Mouse (Mus musculus) adrenal gland, postnatal 10 days (tissue): ENCODE data around the gene Csf2ra. TPM values are rescaled to one million over a fixed set of nuclear protein-coding genes. Genes with fewer than 3 reads are reported as not detected.
"Not testable (repeated sequence)": the region's sequence is repeated elsewhere in the genome, so short reads cannot be mapped to it uniquely, and the experiment has no call there.

Experiments used
- DNase-seq: peaks from one replicate; pipeline ENCODE4 v3.0.0; 2021; ENCODE audit warnings: mixed read lengths
- total RNA-seq, 2 experiments: library from RNA; stranded (reverse); gene quantifications; 2 replicates each; pipeline ENCODE4 v1.2.3; 2021

The Csf2ra gene
- total RNA-seq, 2 experiments from 2014 or later: 14.8 to 24.7 TPM

DNA sequence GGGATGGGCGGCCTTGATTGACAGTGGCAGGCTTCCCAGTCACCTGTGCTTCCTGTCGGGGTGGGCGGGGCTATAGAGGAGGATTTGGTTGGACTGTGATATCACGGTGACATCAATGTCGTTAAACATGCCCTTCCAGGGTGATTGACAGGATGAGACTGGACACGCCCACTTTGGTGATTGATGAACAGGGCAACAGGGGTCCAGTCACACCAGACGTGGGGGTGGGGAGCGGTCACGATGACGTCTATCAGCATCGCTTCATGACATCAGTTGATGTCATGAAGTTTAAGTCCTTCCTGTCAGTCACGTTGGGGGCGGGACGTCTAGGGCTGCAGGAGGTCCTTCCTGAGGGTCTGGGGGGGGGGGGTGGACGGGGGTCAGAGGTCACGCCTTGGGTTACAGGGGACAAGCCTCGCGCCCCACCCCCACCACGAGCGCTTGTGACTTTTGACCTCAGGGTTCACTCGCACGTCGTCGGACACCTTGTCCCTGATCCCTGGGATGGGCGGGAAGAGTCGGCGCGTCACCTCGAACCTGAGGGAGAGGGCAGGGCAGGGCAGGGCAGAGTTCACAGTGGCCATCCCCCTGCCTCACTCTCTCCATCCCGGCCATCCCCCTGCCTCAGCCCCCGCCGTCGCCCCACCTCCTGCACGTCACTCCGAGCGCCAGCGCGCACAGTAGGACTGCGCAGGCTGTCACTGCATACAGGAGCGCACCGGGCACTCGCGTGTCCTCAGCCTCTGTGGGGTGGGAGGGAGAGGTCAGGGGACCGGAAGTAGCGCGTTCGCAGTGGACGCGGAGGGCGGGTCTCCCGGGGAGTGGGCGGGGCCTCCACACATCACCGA lies 3.3 kb downstream of the Csf2ra start:
- DNase-seq: peak; percentile 10

DNA sequence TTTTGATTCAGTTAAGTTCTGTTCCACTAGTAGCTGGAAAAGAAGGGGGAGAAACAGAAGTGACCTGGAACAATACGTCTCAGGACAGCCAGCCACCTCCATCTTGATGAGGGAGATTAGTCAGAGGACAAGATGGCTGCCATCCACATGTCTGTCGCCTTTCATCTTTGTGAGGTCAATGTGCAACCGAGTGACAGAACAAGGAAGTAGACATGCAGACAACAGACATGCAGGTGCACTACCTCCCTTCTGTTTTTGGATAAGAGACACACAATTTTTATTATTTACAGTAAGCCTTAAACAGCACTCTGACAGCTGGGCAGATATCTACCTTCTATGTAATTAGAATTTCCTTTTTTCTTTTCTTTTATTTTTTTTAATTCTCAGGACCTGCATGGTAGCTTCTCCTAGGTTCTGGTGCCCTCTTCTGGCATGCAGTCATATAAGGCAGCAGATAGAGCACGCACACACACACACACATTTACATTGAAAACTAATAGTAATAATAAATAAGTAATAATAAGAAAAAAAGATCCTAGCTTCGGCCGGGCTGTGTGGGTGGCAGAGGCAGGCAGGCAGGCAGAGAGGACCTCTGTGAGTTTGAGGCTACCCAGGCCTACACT lies 4.4 kb downstream of the Csf2ra start:
- no peak for DNase-seq

DNA sequence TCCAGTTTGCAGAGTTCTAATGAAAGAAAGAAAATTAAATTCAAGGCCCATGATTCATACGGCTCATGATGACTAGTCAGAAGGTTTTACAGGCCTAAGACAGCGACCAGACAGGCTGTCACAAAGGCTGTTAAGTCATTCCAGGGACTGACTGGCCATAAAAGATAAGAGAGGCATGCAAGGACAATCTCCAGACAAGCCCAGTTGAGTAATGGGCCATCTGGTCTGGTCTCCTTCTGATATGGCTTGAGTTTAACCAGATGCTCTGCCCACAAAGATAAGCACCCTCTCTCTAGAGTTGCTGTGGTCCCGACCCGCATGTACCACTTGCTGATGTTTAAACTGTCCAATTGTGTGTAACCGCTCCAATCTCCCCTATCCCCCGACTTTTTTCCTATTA lies 20.7 kb downstream of the Csf2ra start:
- not testable (repeated sequence) for DNase-seq

DNA sequence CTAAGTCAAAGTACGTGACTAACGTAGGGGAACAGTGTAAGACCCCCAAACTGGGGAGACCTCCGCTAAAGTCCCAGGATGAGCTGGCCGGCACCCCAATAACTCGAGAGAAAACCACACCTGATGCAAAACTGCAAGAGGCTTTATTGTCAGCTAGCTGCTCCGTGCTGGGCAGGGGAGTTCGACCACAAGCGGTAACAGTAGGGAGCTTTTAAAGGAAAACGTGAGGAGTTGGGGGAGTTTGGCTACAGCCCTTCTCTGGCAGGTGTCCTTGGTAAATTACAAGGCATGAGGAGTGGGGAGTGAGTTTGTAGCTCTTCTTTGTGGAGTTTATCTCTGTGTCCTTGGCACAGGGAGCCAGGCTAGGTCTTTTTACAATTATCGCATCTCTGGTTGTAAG lies 28.4 kb downstream of the Csf2ra start:
- peak; percentile 37 for DNase-seq

GRCm38 (mm10) chr19:61199316-61199715 lies 28.9 kb downstream of the Csf2ra start:
- peak; percentile 93 for DNase-seq

GRCm38 (mm10) chr19:61183590-61183989 lies 44.6 kb downstream of the Csf2ra start, which contains the start of gene Gm6020:
TSS of gene Gm6020 (plus strand) at chr19:61183890.
- not testable (repeated sequence) for DNase-seq

DNA sequence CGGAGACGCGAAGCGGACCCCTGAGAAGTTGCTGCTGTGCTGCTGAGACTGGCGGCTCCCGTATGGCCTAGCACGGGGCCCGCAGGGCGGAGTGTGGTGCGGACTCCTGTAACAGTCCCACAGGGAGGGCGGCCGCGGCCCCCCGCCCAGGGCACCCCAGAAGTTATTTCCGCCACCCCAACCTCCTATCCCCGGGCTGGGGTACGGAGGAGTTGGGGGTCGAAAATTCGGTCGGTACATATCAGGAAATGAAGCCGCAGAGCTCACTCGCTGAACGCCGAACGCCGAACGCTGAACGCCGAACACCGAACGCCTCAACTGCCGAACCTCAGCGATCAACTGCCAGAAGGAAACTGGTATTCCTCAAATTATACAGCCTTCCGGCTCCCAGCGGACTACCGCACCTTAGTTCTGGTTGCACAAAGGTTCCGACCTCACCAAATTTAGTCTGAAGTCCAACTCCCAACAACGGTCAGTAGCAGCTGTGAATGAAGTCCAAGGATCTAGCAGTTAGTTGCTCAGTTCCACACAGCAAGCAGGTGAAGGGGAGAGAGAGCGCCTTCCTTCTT lies 52.4 kb downstream of the Csf2ra start, which contains the start of gene Gm7102:
Gene Gm7102 (minus strand): TSS at position 554 of the 569 bp plus-strand sequence.
- no peak for DNase-seq

Other genes with a start within 250 kb of the Csf2ra start
- 10 to 100 TPM; 17.1 to 34.4 TPM for gene Zfp950, start 87.6 kb downstream of the Csf2ra start, total RNA-seq
- under 1 TPM in 1 of 2 experiments, not detected in 1; 0.27 TPM for gene Gm7102, start 52.1 kb downstream of the Csf2ra start, total RNA-seq
- not detected for gene Gm6020, start 44.5 kb downstream of the Csf2ra start, total RNA-seq
- not detected for gene Gm21060, start 68.6 kb upstream of the Csf2ra start, total RNA-seq